Mouse (Mus musculus): ENCODE results near the gene Msi2.

Gene Msi2

GRCm38 (mm10) chr11:88541666-88542639 lies 176.4 kb downstream of the Msi2 start:
- in situ Hi-C loops (cut with MseI, MboI) = no loop called here

GRCm38 (mm10) chr11:88539637-88540478 lies 178.5 kb downstream of the Msi2 start:
- in situ Hi-C loops (cut with MseI, MboI) = no loop called here

GRCm38 (mm10) chr11:88538710-88539340 lies 179.5 kb downstream of the Msi2 start:
- in situ Hi-C loops (cut with MseI, MboI) = no loop called here

- in situ Hi-C loops (cut with MseI, MboI) = no loop called here
These were observed 181.0 kb downstream of the Msi2 start for GRCm38 (mm10) chr11:88537344-88537743.

- in situ Hi-C loops (cut with MseI, MboI) = no loop called here
These were observed 181.5 kb downstream of the Msi2 start for GRCm38 (mm10) chr11:88536861-88537260.

- in situ Hi-C loops (cut with MseI, MboI) = no loop called here
These were observed 183.9 kb downstream of the Msi2 start for GRCm38 (mm10) chr11:88534331-88534929.

- in situ Hi-C loops (cut with MseI, MboI) = no loop called here
These were observed 186.3 kb downstream of the Msi2 start for GRCm38 (mm10) chr11:88532016-88532415.

GRCm38 (mm10) chr11:88530032-88530431 lies 188.3 kb downstream of the Msi2 start:
- in situ Hi-C loops (cut with MseI, MboI) = no loop called here

GRCm38 (mm10) chr11:88528522-88529101 lies 189.7 kb downstream of the Msi2 start:
- in situ Hi-C loops (cut with MseI, MboI) = no loop called here

- in situ Hi-C loops (cut with MseI, MboI) = no loop called here
These were observed 191.6 kb downstream of the Msi2 start for GRCm38 (mm10) chr11:88526711-88527110.

GRCm38 (mm10) chr11:88524790-88525575 lies 193.3 kb downstream of the Msi2 start:
- in situ Hi-C loops (cut with MseI, MboI) = no loop called here

GRCm38 (mm10) chr11:88524437-88524789 lies 193.9 kb downstream of the Msi2 start:
- in situ Hi-C loops (cut with MseI, MboI) = no loop called here

GRCm38 (mm10) chr11:88523921-88524320 lies 194.4 kb downstream of the Msi2 start:
- in situ Hi-C loops (cut with MseI, MboI) = no loop called here

GRCm38 (mm10) chr11:88523511-88523910 lies 194.8 kb downstream of the Msi2 start:
- in situ Hi-C loops (cut with MseI, MboI) = no loop called here

GRCm38 (mm10) chr11:88522114-88522513 lies 196.2 kb downstream of the Msi2 start:
- in situ Hi-C loops (cut with MseI, MboI) = no loop called here

- in situ Hi-C loops (cut with MseI, MboI) = no loop called here
These were observed 197.2 kb downstream of the Msi2 start for GRCm38 (mm10) chr11:88520951-88521730.

- in situ Hi-C loops (cut with MseI, MboI) = no loop called here
These were observed 200.0 kb downstream of the Msi2 start for GRCm38 (mm10) chr11:88518361-88518760.

GRCm38 (mm10) chr11:88516596-88517485 lies 201.5 kb downstream of the Msi2 start:
- in situ Hi-C loops (cut with MseI, MboI) = no loop called here

All from mouse trophoblast stem cell (cell line).